Mouse (Mus musculus): ENCODE measurements around the gene Pkp4.

GRCm38 (mm10) chr2:59338926-59339325 lies 178.3 kb downstream of the Pkp4 start:
- TF ChIP-seq CTCF (IDR thresholded peaks at IDR 0.05; ENCODE audit: borderline replicate concordance, insufficient read depth, low read length): no peak
- no peak for TF ChIP-seq POLR2A (IDR thresholded peaks at IDR 0.05; ENCODE audit: low read depth, low read length)

All from embryonic fibroblast, embryonic 13.5 days (primary cell).